Mouse (Mus musculus) embryonic fibroblast, embryonic 13.5 days (primary cell): ENCODE results near the gene Upk1b. TPM values are rescaled to one million over a fixed set of nuclear protein-coding genes. Genes with fewer than 3 reads are reported as not detected.

Source experiments
- H3K27ac ChIP-seq: 2 replicates; pipeline ENCODE4 v1.5.1; 2012; ENCODE audit warnings: low read length, control low read depth, inconsistent platforms; ENCODE audit not compliant: insufficient read depth
- H3K4me1 ChIP-seq: 2 replicates; pipeline ENCODE4 v1.6.1; 2011; ENCODE audit warnings: low read length; ENCODE audit not compliant: control insufficient read depth, insufficient read depth
- H3K4me3 ChIP-seq: 2 replicates; pipeline ENCODE4 v1.5.1; 2011; ENCODE audit warnings: mild to moderate bottlenecking, control low read depth, low read length; ENCODE audit not compliant: insufficient read depth
- CTCF ChIP-seq: IDR thresholded peaks from 2 replicates; pipeline ENCODE4 v1.5.1; 2011; ENCODE audit warnings: mild to moderate bottlenecking, control low read depth, low read length, moderate library complexity, borderline replicate concordance; ENCODE audit not compliant: insufficient read depth
- POLR2A ChIP-seq: IDR thresholded peaks from 2 replicates; pipeline ENCODE4 v1.6.1; 2011; ENCODE audit warnings: low read depth, mild to moderate bottlenecking, control low read depth, low read length, moderate library complexity
- polyA plus RNA-seq: library from polyadenylated mRNA; stranded (reverse); fragments of >200 nt; gene quantifications from 2 replicates; pipeline ENCODE4 v1.2.4, GENCODE M21; 2011; ENCODE audit warnings: low read depth; ENCODE audit not compliant: missing spikeins, insufficient read length

Upk1b gene
- polyA plus RNA-seq, 1 experiment, result 1.5 TPM

DNA sequence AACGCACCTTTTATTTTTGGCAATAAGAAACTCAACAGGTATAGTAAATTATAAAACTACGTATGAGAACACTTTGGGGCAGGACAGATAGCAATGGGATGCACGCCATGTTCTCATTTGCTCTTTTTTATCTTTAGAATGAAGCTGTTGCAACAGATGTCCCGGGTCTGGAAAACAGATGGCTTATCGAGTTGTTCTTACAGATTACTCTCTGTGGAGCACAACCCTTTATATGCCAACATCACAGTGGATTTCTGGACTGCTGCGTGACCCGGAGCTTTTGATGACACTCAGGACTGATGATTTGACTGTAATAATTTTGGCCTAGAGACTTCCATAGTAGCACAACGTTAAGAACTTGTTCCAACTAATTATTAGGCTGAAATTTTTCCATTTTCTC, 32.4 kb downstream of the Upk1b start:
- Histone ChIP-seq H3K4me1 (no peaks in the 10 kb centered on the region), H3K4me3 (no peak overlapping the region), H3K27ac (no peak overlapping the region)
- TF ChIP-seq CTCF, result no peak
- TF ChIP-seq POLR2A, result no peak

DNA sequence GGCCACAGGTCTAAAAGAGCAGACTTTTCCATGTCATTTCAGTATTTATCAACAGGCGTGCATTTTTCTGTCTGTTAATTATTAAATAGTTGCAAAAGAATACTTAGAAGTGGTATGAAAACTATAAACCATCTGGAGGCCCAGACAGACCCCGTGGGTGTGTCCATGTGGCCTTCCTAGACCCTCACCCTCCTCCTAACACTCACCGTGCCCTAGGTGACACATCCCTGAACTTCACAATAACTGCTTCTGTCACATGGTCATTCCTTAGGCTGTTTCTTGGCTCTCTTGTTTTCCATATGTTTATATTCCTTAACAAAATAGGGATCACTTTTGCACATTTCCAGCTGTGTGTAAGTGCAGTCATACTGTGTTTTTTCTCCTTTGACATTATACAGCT, 33.5 kb downstream of the Upk1b start:
- Histone ChIP-seq H3K4me1 (no peaks in the 10 kb centered on the region), H3K4me3 (no peak overlapping the region), H3K27ac (no peak overlapping the region)
- no peak for TF ChIP-seq POLR2A
- no peak for TF ChIP-seq CTCF

DNA sequence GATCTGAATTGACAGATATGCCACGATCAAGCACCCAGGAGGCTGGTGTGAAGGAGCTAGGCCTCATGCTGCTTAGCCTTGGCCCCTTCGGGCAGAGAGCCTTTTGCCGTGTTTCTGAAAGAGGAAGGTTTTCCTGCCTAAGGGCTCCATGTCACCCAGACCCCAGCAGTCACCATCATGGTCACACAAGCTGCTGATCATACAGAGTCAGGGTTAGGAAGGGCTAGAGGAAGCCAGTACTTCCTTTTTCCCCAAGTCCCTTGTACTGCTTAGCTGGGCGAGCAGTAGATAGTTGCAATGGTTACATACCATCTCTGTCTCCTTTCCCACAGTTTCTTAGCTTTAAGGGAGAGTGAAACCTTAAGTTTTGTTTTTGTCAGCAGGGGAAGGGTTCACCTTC, 36.6 kb downstream of the Upk1b start:
- Histone ChIP-seq H3K4me3 (no peak overlapping the region), H3K27ac (no peak overlapping the region), H3K4me1 (no peaks in the 10 kb centered on the region)
- no peak for TF ChIP-seq POLR2A
- TF ChIP-seq CTCF, result no peak

DNA sequence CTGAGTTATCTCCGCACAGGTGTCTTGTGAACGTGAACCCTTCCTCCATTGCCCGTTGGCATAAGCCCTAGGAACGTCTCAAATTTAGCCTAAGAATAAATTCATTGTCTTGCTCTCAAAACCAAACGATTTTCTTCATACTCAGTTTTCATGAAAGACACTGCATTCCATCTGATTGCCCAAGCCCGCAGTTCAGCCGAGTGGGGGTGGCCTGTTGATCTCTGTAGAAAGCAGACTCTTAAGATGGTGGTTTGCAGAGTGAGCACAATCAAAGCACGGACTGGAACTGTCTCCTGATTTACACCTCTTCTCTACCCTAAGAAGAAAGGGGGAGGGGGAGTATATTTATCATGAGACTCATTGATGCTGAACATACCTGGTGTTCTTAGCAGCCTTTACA, 37.7 kb downstream of the Upk1b start:
- Histone ChIP-seq H3K4me3 (no peak overlapping the region), H3K4me1 (no peaks in the 10 kb centered on the region), H3K27ac (no peak overlapping the region)
- TF ChIP-seq POLR2A, result no peak
- TF ChIP-seq CTCF, result no peak

DNA sequence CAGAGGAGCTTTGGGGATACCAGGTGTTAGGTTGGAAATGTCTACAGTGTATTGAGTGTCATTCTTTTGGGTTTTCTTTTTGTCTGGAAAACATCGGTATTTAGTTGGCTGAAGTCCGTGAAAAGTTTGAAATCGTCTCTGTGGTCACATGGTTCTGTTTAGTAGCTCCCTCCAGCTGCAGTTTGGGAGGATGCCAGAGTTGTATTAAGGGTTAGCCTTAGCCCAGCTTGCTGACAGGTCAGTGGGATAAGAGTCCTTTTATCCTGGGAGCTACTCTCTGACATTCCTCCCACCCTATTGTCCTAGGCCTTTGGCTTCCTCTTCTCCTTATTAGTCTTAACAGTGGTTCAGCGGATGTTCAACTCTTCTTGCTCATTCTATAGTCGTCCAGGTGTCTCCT, 38.2 kb downstream of the Upk1b start:
- TF ChIP-seq CTCF (no peak), POLR2A (no peak)
- H3K27ac ChIP-seq, result no peak overlapping the region
- H3K4me3 ChIP-seq, result no peak overlapping the region
- H3K4me1 ChIP-seq, result no peaks in the 10 kb centered on the region

DNA sequence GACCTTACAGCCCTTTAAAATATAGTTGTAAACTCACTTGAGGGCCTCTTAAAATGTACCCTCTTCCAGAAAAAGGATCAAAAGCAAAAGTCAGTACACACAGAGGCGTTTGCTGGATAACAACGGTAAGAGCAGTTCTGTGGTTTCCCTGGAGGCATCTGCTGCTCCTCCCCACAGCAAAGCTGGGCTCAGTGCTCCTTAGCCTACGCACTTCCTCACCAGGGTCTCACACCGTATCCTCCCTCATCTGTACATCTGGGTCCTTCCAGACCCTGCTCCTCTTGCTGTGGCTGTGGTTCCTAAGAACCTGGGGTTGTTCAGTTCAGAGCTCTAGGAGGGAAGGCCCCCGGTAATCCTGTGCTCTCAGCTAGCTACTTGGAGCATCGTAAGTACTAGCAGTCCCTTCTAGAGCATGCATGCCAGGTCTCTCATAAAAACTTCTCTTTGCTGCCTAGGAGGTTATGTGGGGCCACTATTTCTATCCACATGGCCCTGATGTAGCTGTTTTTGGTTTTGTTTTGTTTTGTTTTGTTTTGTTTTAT, 39.2 kb downstream of the Upk1b start:
- H3K4me1 ChIP-seq, result no peaks in the 10 kb centered on the region
- H3K27ac ChIP-seq, result no peak overlapping the region
- TF ChIP-seq POLR2A (no peak), CTCF (no peak)
- H3K4me3 ChIP-seq, result no peak overlapping the region

DNA sequence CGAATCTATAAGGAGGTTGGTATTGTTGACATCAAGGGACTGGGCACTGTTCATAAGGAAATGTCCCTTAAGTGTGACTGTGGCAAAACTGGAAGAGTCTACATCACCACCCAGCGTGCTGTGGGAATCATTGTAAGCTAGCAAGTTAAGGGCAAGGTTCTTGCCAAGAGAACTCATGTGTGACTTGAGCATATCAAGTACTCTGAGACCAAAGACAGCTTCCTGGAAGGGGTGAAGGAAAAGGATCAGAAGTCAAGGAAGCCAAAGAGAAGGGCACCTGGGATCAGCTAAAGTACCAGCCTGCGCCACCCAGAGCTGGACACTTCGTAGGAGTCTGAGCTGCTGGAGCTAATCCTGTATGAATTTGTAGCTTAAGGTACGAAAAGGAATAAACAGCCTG, 39.9 kb downstream of the Upk1b start:
- Histone ChIP-seq H3K4me1 (no peaks in the 10 kb centered on the region), H3K4me3 (no peak overlapping the region), H3K27ac (no peak overlapping the region)
- no peak for TF ChIP-seq CTCF
- TF ChIP-seq POLR2A, result no peak

DNA sequence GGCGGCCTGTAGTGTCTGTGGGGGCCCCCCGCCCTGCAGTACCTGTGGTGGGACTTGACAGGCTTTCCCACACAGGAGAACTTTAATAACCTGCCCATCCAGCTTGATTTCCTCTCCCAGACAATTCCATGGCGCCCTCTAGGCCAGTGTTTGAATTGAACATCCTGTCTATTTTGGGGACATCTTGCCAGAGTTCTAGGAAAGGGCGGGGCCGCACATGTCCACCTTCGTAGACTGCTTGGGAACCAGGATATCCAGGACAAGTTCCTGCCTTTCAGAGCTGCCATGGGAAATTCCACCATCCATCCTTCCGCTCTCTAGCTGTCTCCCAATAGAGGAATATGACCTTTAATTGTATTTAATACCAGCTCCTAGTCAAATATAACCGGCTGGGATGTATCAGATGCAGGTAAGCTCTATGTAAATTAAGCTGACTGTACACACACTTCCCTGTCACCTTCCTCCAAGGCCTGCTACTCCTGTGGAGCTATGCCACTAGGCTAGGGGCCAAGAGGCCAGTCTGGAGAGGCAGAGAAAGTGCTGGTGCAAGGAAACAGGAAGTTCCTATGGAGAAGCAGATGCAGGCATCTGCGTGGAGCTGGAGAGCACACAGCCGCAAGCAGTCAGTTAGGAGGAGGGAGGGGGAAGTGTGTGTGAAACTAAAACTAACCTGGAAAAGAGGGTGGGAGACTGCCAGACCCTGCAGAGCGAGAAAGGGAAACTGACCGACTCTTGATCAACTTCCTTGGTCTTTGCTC, 41.8 kb downstream of the Upk1b start:
- no peak overlapping the region for H3K27ac ChIP-seq
- TF ChIP-seq POLR2A (no peak), CTCF (no peak)
- H3K4me1 ChIP-seq, result no peaks in the 10 kb centered on the region; the same call in 1 of the 2 replicates
- no peak overlapping the region for H3K4me3 ChIP-seq

DNA sequence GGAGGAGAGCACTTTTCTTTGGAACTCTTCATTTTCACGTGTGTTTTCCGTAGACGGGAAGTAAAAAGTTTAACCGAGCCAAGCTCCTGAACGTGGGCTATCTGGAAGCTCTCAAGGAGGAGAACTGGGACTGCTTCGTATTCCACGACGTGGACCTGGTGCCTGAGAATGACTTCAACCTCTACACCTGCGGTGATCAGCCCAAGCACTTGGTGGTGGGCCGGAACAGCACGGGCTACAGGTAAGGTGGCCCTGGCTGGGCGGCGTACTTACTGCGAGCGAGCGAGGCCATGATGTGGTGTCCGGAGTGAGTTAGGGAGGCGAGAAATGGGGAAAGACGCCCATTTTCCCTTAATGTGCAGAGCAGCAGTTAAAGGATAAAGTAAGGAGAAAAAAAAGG, 42.5 kb downstream of the Upk1b start:
- TF ChIP-seq POLR2A, result no peak
- TF ChIP-seq CTCF, result no peak
- no peaks in the 10 kb centered on the region; the same call in 1 of the 2 replicates for H3K4me1 ChIP-seq
- H3K27ac ChIP-seq, result no peak overlapping the region
- no peak overlapping the region for H3K4me3 ChIP-seq

DNA sequence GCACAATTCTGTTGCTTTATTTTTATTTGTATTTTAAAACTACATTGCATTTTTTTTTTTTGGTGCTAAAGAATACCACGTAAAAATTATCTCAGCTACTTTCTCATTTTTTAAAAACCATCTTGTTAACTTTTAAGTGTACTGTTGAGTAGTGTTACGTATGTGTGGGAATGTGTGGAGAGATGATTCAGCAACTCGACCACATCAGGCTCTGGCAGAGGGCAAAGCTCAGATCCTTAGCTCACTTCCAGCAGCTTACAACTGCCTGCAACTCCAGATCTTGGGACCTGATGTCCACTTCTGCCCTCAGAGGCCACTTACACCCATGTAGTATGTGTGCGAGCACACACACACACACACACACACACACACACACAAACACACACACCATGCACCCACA, 43.6 kb downstream of the Upk1b start:
- Histone ChIP-seq H3K27ac (no peak overlapping the region), H3K4me1 (no peaks in the 10 kb centered on the region; the same call in 1 of the 2 replicates), H3K4me3 (no peak overlapping the region)
- TF ChIP-seq CTCF (no peak), POLR2A (no peak)
